Mouse (Mus musculus): ENCODE results near the gene Gtf3c5. TPM values are rescaled to one million over a fixed set of nuclear protein-coding genes. Genes with fewer than 3 reads are reported as not detected.

The Gtf3c5 gene
- 1.8 and 2.1 TPM in 2 replicates for polyA plus RNA-seq (2012)

DNA sequence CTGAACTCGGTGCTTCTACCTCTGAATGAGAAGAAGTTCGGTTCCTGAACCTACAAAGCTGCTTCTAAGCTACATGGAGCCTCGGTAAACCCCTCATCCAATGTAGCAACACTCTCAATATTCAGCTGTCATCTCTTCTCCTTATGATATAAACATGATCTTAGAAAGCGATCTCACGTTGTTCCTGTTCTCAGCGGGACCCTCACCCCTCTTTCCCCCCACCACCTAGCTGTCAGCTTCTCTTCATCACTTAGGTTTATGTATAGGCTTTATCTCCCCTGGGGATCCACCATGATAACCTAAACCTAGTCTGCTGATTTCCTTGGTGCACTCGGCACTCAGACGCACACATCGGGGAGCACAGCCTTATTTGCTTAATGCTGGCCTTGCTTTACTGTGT is at the start of gene Gtf3c5:
Gtf3c5 (minus strand) TSS at position 101 of the 400 bp plus-strand sequence.
- H3K9me3 ChIP-seq (ENCODE audit: control insufficient read depth, low read length) = no peaks in the 10 kb centered on the region

GRCm38 (mm10) chr2:28633136-28633535 is 49.6 kb upstream of the Gtf3c5 start:
- Histone ChIP-seq H3K9me3 (ENCODE audit: control insufficient read depth, low read length) (no peaks in the 10 kb centered on the region), H3K4me3 (replicated peaks) (no peak overlapping the region), H3K36me3 (ENCODE audit: control insufficient read depth) (no peaks in the 10 kb centered on the region), H3K4me1 (ENCODE audit: control insufficient read depth) (peaks cover 17% of the 10 kb centered on the region), H3K27me3 (ENCODE audit: control insufficient read depth) (peaks cover 9% of the 10 kb centered on the region)
- TF ChIP-seq TAL1 (IDR thresholded peaks at IDR 0.05; ENCODE audit: low read length) (no peak), GATA1 (IDR thresholded peaks at IDR 0.05; ENCODE audit: low read length) (no peak)

More for the DNA sequence above, at the start of gene Gtf3c5:
- no peaks in the 10 kb centered on the region for H3K27me3 ChIP-seq (ENCODE audit: control insufficient read depth)
- peaks cover 25% of the 10 kb centered on the region for H3K36me3 ChIP-seq (ENCODE audit: control insufficient read depth)
- TF ChIP-seq TAL1 (IDR thresholded peaks at IDR 0.05; ENCODE audit: low read length) (no peak), GATA1 (IDR thresholded peaks at IDR 0.05; ENCODE audit: low read length) (no peak)
- H3K4me1 ChIP-seq (ENCODE audit: control insufficient read depth) = peaks cover 53% of the 10 kb centered on the region
- H3K4me3 ChIP-seq (replicated peaks) = peak within 1 kb of the TSS; percentile 66

GRCm38 (mm10) chr2:28632626-28633025 is 49.1 kb upstream of the Gtf3c5 start:
- H3K4me3 ChIP-seq (replicated peaks) = no peak overlapping the region
- peaks cover 9% of the 10 kb centered on the region for H3K27me3 ChIP-seq (ENCODE audit: control insufficient read depth)
- no peaks in the 10 kb centered on the region for H3K9me3 ChIP-seq (ENCODE audit: control insufficient read depth, low read length)
- no peaks in the 10 kb centered on the region for H3K36me3 ChIP-seq (ENCODE audit: control insufficient read depth)
- TF ChIP-seq TAL1 (IDR thresholded peaks at IDR 0.05; ENCODE audit: low read length) (no peak), GATA1 (IDR thresholded peaks at IDR 0.05; ENCODE audit: low read length) (no peak)
- peaks cover 12% of the 10 kb centered on the region for H3K4me1 ChIP-seq (ENCODE audit: control insufficient read depth)

DNA sequence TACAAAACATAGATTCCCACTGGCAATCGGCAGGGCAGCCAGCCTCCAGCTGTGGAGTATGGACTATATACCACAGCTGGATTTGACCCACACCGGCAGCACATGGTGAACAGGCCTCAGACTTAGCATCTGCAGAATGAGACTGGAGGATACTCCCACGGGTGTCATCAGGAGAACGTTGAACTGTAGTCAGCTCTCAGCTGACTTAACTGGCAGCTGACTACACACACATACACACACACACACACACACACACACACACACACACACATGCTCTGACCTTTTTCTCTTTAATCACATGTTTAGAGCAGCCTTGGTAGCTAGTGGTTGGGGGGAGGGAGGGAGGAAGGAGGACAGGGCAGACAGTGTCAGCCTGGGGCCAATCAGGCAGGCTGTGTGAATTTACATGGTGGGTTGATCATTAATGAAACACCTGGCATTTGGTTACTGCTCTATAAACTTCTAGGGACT is 46.4 kb upstream of the Gtf3c5 start:
- H3K9me3 ChIP-seq (ENCODE audit: control insufficient read depth, low read length) = peaks cover 2% of the 10 kb centered on the region; the same call in 1 of the 2 replicates
- peaks cover 12% of the 10 kb centered on the region for H3K4me1 ChIP-seq (ENCODE audit: control insufficient read depth)
- peaks cover 13% of the 10 kb centered on the region for H3K27me3 ChIP-seq (ENCODE audit: control insufficient read depth)
- H3K36me3 ChIP-seq (ENCODE audit: control insufficient read depth) = no peaks in the 10 kb centered on the region
- TF ChIP-seq TAL1 (IDR thresholded peaks at IDR 0.05; ENCODE audit: low read length) (no peak), GATA1 (IDR thresholded peaks at IDR 0.05; ENCODE audit: low read length) (no peak)
- no peak overlapping the region for H3K4me3 ChIP-seq (replicated peaks)

DNA sequence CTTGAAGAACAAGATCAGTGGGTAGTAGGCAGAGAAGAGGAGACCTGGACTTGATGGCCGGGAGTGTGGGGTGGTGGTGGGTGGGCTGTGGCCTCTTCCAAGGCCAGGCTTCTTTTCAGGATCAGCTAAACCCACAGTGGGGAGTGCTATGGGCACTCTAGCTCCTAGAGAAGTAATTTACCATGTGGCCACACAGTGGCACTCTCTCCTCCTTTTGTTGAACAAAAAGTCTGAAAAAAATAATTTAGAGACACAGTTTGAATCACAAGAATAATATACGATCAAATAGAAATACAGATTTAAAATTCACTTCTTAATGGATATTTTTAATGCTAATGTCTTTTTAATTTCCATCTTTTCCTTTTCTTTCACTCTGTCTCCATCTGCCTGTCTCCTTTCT is 44.5 kb upstream of the Gtf3c5 start:
- Histone ChIP-seq H3K4me1 (ENCODE audit: control insufficient read depth) (peaks cover 19% of the 10 kb centered on the region), H3K36me3 (ENCODE audit: control insufficient read depth) (no peaks in the 10 kb centered on the region), H3K27me3 (ENCODE audit: control insufficient read depth) (peaks cover 11% of the 10 kb centered on the region), H3K9me3 (ENCODE audit: control insufficient read depth, low read length) (peaks cover 3% of the 10 kb centered on the region; the same call in 1 of the 2 replicates), H3K4me3 (replicated peaks) (no peak overlapping the region)
- no peak for TF ChIP-seq TAL1 (IDR thresholded peaks at IDR 0.05; ENCODE audit: low read length)
- TF ChIP-seq GATA1 (IDR thresholded peaks at IDR 0.05; ENCODE audit: low read length) = no peak

GRCm38 (mm10) chr2:28626038-28626437 is 42.5 kb upstream of the Gtf3c5 start:
- peaks cover 7% of the 10 kb centered on the region for H3K27me3 ChIP-seq (ENCODE audit: control insufficient read depth)
- H3K4me1 ChIP-seq (ENCODE audit: control insufficient read depth) = peaks cover 33% of the 10 kb centered on the region
- TF ChIP-seq GATA1 (IDR thresholded peaks at IDR 0.05; ENCODE audit: low read length) (no peak), TAL1 (IDR thresholded peaks at IDR 0.05; ENCODE audit: low read length) (no peak)
- no peak overlapping the region for H3K4me3 ChIP-seq (replicated peaks)
- H3K9me3 ChIP-seq (ENCODE audit: control insufficient read depth, low read length) = peaks cover 3% of the 10 kb centered on the region; the same call in 1 of the 2 replicates
- peaks cover 5% of the 10 kb centered on the region for H3K36me3 ChIP-seq (ENCODE audit: control insufficient read depth)

- TF ChIP-seq TAL1 (IDR thresholded peaks at IDR 0.05; ENCODE audit: low read length) (no peak), GATA1 (IDR thresholded peaks at IDR 0.05; ENCODE audit: low read length) (no peak)
Measured at GRCm38 (mm10) chr2:28624870-28625269, 41.3 kb upstream of the Gtf3c5 start.

DNA sequence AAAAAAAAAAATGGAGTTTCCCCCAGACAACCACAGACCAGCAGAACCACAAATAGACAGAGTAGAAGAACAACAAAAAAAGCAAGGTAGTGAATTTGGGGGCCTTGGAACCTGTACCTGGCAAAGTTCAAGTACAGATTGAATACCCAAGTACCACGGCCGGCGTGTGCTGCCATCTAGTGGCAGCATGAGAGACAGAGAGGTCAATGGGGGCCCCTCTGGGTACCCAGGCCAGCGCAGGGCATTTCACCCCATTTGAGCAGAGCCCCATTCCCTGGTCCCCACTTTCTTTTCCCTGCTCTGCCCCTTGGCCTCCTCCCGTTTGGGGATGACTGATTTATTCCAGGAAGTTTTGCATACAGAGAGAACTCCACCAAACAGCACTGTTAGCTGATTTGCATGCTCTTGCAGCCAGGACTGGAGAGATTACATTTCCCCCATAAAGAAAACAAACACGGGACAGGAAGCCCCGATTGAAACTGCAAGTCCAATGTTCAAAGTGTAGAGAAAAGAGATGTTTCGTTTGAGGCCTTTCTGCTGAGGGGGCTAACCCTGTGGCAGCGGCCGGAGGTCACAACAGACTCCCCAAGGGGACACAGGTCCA is 39.1 kb upstream of the Gtf3c5 start:
- TF ChIP-seq GATA1 (IDR thresholded peaks at IDR 0.05; ENCODE audit: low read length) = no peak
- TF ChIP-seq TAL1 (IDR thresholded peaks at IDR 0.05; ENCODE audit: low read length) = no peak
- H3K4me1 ChIP-seq (ENCODE audit: control insufficient read depth) = peaks cover 51% of the 10 kb centered on the region
- H3K27me3 ChIP-seq (ENCODE audit: control insufficient read depth) = peaks cover 4% of the 10 kb centered on the region; the same call in 1 of the 2 replicates
- H3K9me3 ChIP-seq (ENCODE audit: control insufficient read depth, low read length) = peaks cover 3% of the 10 kb centered on the region; the same call in 1 of the 2 replicates
- peak overlapping the region; percentile 92 for H3K4me3 ChIP-seq (replicated peaks)
- peaks cover 37% of the 10 kb centered on the region for H3K36me3 ChIP-seq (ENCODE audit: control insufficient read depth)

More at GRCm38 (mm10) chr2:28624870-28625269, 41.3 kb upstream of the Gtf3c5 start:
- Histone ChIP-seq H3K4me3 (replicated peaks) (no peak overlapping the region), H3K9me3 (ENCODE audit: control insufficient read depth, low read length) (peaks cover 3% of the 10 kb centered on the region; the same call in 1 of the 2 replicates), H3K27me3 (ENCODE audit: control insufficient read depth) (peaks cover 4% of the 10 kb centered on the region; the same call in 1 of the 2 replicates), H3K36me3 (ENCODE audit: control insufficient read depth) (peaks cover 15% of the 10 kb centered on the region), H3K4me1 (ENCODE audit: control insufficient read depth) (peaks cover 34% of the 10 kb centered on the region)

- Histone ChIP-seq H3K4me3 (replicated peaks) (peak within 1 kb of the TSS; percentile 92), H3K27me3 (ENCODE audit: control insufficient read depth) (peaks cover 4% of the 10 kb centered on the region; the same call in 1 of the 2 replicates), H3K4me1 (ENCODE audit: control insufficient read depth) (peaks cover 60% of the 10 kb centered on the region), H3K9me3 (ENCODE audit: control insufficient read depth, low read length) (peaks cover 3% of the 10 kb centered on the region; the same call in 1 of the 2 replicates), H3K36me3 (ENCODE audit: control insufficient read depth) (peaks cover 46% of the 10 kb centered on the region)
- TF ChIP-seq GATA1 (IDR thresholded peaks at IDR 0.05; ENCODE audit: low read length) (peak; percentile 23; the same call in 1 of the 2 replicates), TAL1 (IDR thresholded peaks at IDR 0.05; ENCODE audit: low read length) (no peak)
Measured at GRCm38 (mm10) chr2:28621664-28622171, 38.2 kb upstream of the Gtf3c5 start, which contains the start of gene Gfi1b. Gfi1b (minus strand) TSS chr2:28621982.
